Mouse (Mus musculus) limb, embryonic 13.5 days (tissue): ENCODE measurements around the gene Atp1a3. TPM values are rescaled to one million over a fixed set of nuclear protein-coding genes. Genes with fewer than 3 reads are reported as not detected.
A peak's percentile ranks its signal among the peaks of the same experiment; 100 is the strongest.

Source experiments
- ATAC-seq: fragments of 200-750 bp; cut with Nextera tagmentation; 2 replicates; pipeline ENCODE4 v1.8.0; 2017; ENCODE audit warnings: low read depth, moderate number of reproducible peaks, moderate TSS enrichment; ENCODE audit not compliant: low FRiP score
- H3K27ac ChIP-seq: fragments of 300-500 bp; sonication (generic); 2 replicates; pipeline ENCODE4 v1.5.1; 2015; ENCODE audit warnings: inconsistent platforms, mild to moderate bottlenecking, moderate library complexity
- H3K27me3 ChIP-seq: fragments of 300-500 bp; sonication (generic); 2 replicates; pipeline ENCODE4 v1.6.1; 2015; ENCODE audit warnings: mild to moderate bottlenecking, inconsistent platforms
- H3K36me3 ChIP-seq: fragments of 300-500 bp; sonication (generic); 2 replicates; pipeline ENCODE4 v1.6.1; 2015; ENCODE audit warnings: inconsistent platforms, mild to moderate bottlenecking, moderate library complexity
- H3K4me1 ChIP-seq: fragments of 300-500 bp; sonication (generic); 2 replicates; pipeline ENCODE4 v1.6.1; 2015; ENCODE audit warnings: inconsistent platforms
- H3K4me2 ChIP-seq: fragments of 300-500 bp; sonication (generic); replicated peaks from 2 replicates; pipeline ENCODE4 v1.6.1; 2015; ENCODE audit warnings: inconsistent platforms, mild to moderate bottlenecking, moderate library complexity
- H3K4me3 ChIP-seq: fragments of 300-500 bp; sonication (generic); 2 replicates; pipeline ENCODE4 v1.5.1; 2015; ENCODE audit warnings: moderate library complexity, mild to moderate bottlenecking, inconsistent platforms
- H3K9ac ChIP-seq: fragments of 300-500 bp; sonication (generic); 2 replicates; pipeline ENCODE4 v1.6.1; 2015; ENCODE audit warnings: mild to moderate bottlenecking, inconsistent platforms
- H3K9me3 ChIP-seq: fragments of 300-500 bp; sonication (generic); 2 replicates; pipeline ENCODE4 v1.6.1; 2016; ENCODE audit warnings: inconsistent platforms
- WGBS: fragments of 180-500 bp; shearing (Covaris S2); methylation state at CpG from one replicate; pipeline ENCODE4 v1.1.7; 2015; 5-methylcytosine and 5-hydroxymethylcytosine counted together
- microRNA-seq: library from miRNA; unstranded; fragments of <30 nt; microRNA quantifications from one replicate; pipeline ENCODE4, GENCODE M21; 2016
- polyA plus RNA-seq: library from polyadenylated mRNA; unstranded; fragments of >200 nt; fragmentation: Nextera tagmentation; extraction: Ambion mirVana; gene quantifications from 2 replicates; pipeline ENCODE4 v1.2.1, GENCODE M21; 2015

Atp1a3 gene
- polyA plus RNA-seq, 1 experiment from 2014 or later = 0.59 TPM

- Histone ChIP-seq H3K27me3 (peaks cover 100% of the 10 kb centered on the region), H3K36me3 (no peaks in the 10 kb centered on the region), H3K9ac (no peak overlapping the region), H3K27ac (no peak overlapping the region), H3K4me1 (peaks cover 9% of the 10 kb centered on the region), H3K4me2 (no peak overlapping the region), H3K4me3 (no peak overlapping the region), H3K9me3 (no peaks in the 10 kb centered on the region)
- ATAC-seq = 0 out of 2 replicates have a peak, but pooled peaks have one; percentile 17
- whole genome bisulfite sequencing = 1% methylated on average over 8 of the region's 8 CpGs
Measured at GRCm38 (mm10) chr7:24949958-24950623, 55.7 kb downstream of the Atp1a3 start.

- WGBS = 2% methylated on average over 29 of the region's 29 CpGs
- Histone ChIP-seq H3K27ac (no peak overlapping the region), H3K36me3 (no peaks in the 10 kb centered on the region), H3K4me3 (no peak overlapping the region), H3K4me2 (no peak overlapping the region), H3K9me3 (no peaks in the 10 kb centered on the region), H3K9ac (no peak overlapping the region), H3K4me1 (0 out of 2 replicates have a peak, but pooled peaks cover 9% of the 10 kb centered on the region), H3K27me3 (peaks cover 100% of the 10 kb centered on the region)
- no peak for ATAC-seq
Measured at GRCm38 (mm10) chr7:24948774-24949173, 57.0 kb downstream of the Atp1a3 start.

- H3K4me3 ChIP-seq = no peak overlapping the region
- WGBS = under 1% methylated on average over 7 of the region's 7 CpGs
- H3K9me3 ChIP-seq = no peaks in the 10 kb centered on the region
- no peak overlapping the region for H3K27ac ChIP-seq
- H3K4me1 ChIP-seq = 0 out of 2 replicates have a peak, but pooled peaks cover 9% of the 10 kb centered on the region
- no peak overlapping the region for H3K4me2 ChIP-seq
- ATAC-seq = no peak
- H3K36me3 ChIP-seq = no peaks in the 10 kb centered on the region
- H3K27me3 ChIP-seq = peaks cover 100% of the 10 kb centered on the region
- no peak overlapping the region for H3K9ac ChIP-seq
Measured at GRCm38 (mm10) chr7:24947316-24948048, 58.3 kb downstream of the Atp1a3 start.

- 1% methylated on average over 70 of the region's 72 CpGs for WGBS
- peak within 1 kb of the TSS; percentile 57 for H3K9ac ChIP-seq
- H3K27ac ChIP-seq = no peak within 1 kb of the TSS
- H3K27me3 ChIP-seq = peaks cover 100% of the 10 kb centered on the region
- H3K4me1 ChIP-seq = 0 out of 2 replicates have a peak, but pooled peaks cover 9% of the 10 kb centered on the region
- H3K4me3 ChIP-seq = peak within 1 kb of the TSS; percentile 44
- no peak for ATAC-seq
- H3K4me2 ChIP-seq = peak within 1 kb of the TSS; percentile 75
- H3K36me3 ChIP-seq = no peaks in the 10 kb centered on the region
- H3K9me3 ChIP-seq = no peaks in the 10 kb centered on the region
Measured at GRCm38 (mm10) chr7:24944257-24944950, 61.4 kb downstream of the Atp1a3 start, which contains the start of gene Gm4881. TSS of gene Gm4881 (minus strand) at chr7:24944494.

- no peak for ATAC-seq
- Histone ChIP-seq H3K27ac (no peak overlapping the region), H3K9ac (no peak overlapping the region), H3K4me3 (peak overlapping the region; percentile 44), H3K4me1 (0 out of 2 replicates have a peak, but pooled peaks cover 9% of the 10 kb centered on the region), H3K36me3 (no peaks in the 10 kb centered on the region), H3K27me3 (peaks cover 100% of the 10 kb centered on the region), H3K4me2 (peak overlapping the region; percentile 75), H3K9me3 (no peaks in the 10 kb centered on the region)
- WGBS = 2% methylated on average over 6 of the region's 6 CpGs
Measured at GRCm38 (mm10) chr7:24943641-24944040, 62.1 kb downstream of the Atp1a3 start.

GRCm38 (mm10) chr7:24931651-24932050 is 74.1 kb downstream of the Atp1a3 start:
- ATAC-seq = no peak
- WGBS = 0% methylated on average over 15 of the region's 15 CpGs
- no peak overlapping the region for H3K27ac ChIP-seq
- peaks cover 11% of the 10 kb centered on the region for H3K36me3 ChIP-seq
- no peak overlapping the region for H3K4me3 ChIP-seq
- peaks cover 94% of the 10 kb centered on the region for H3K27me3 ChIP-seq
- no peak overlapping the region for H3K4me2 ChIP-seq
- no peaks in the 10 kb centered on the region for H3K9me3 ChIP-seq
- no peak overlapping the region for H3K9ac ChIP-seq
- peaks cover 12% of the 10 kb centered on the region for H3K4me1 ChIP-seq

- no peak overlapping the region for H3K4me3 ChIP-seq
- H3K27me3 ChIP-seq = peaks cover 82% of the 10 kb centered on the region
- ATAC-seq = no peak
- no peaks in the 10 kb centered on the region for H3K9me3 ChIP-seq
- H3K9ac ChIP-seq = no peak overlapping the region
- peaks cover 12% of the 10 kb centered on the region for H3K4me1 ChIP-seq
- no peak overlapping the region for H3K27ac ChIP-seq
- WGBS = 59% methylated on average over 6 of the region's 6 CpGs
- H3K36me3 ChIP-seq = peaks cover 23% of the 10 kb centered on the region
- no peak overlapping the region for H3K4me2 ChIP-seq
Measured at GRCm38 (mm10) chr7:24930475-24930874, 75.3 kb downstream of the Atp1a3 start.

Small RNA genes lying within 50 kb of the gene (microRNA-seq; reads per million reads assigned to microRNA genes)
- gene Mir7046 (not detected), gene Mir7047 (not detected)

Other genes starting within 250 kb of the Atp1a3 start
- gene Cd177, start 245.6 kb downstream of the Atp1a3 start, polyA plus RNA-seq = not detected in 2 replicates
- gene Ceacam10, start 228.8 kb downstream of the Atp1a3 start, polyA plus RNA-seq = 0.39 TPM in 1 of 2 replicates, not detected in the other
- gene Gm9844, start 143.7 kb downstream of the Atp1a3 start, polyA plus RNA-seq = 19.5 and 23.9 TPM in 2 replicates
- gene Lypd4, start 136.0 kb downstream of the Atp1a3 start, polyA plus RNA-seq = not detected in 2 replicates
- not detected in 2 replicates for gene Dmrtc2, start 135.9 kb downstream of the Atp1a3 start, polyA plus RNA-seq
- gene Rps19, start 121.6 kb downstream of the Atp1a3 start, polyA plus RNA-seq = 2,528 and 2,568 TPM in 2 replicates
- gene Cd79a, start 108.6 kb downstream of the Atp1a3 start, polyA plus RNA-seq = 0.45 and 0.86 TPM in 2 replicates
- gene Arhgef1, start 103.0 kb downstream of the Atp1a3 start, polyA plus RNA-seq = 131 and 132 TPM in 2 replicates
- not detected in 2 replicates for gene Gm4881, start 61.5 kb downstream of the Atp1a3 start, polyA plus RNA-seq
- 138 and 146 TPM in 2 replicates for gene Rabac1, start 33.2 kb downstream of the Atp1a3 start, polyA plus RNA-seq
- 8.5 and 10.2 TPM in 2 replicates for gene Grik5, start 66.4 kb upstream of the Atp1a3 start, polyA plus RNA-seq
- gene Zfp574, start 66.6 kb upstream of the Atp1a3 start, polyA plus RNA-seq = 36.3 and 37.8 TPM in 2 replicates
- gene Pou2f2, start 173.8 kb upstream of the Atp1a3 start, polyA plus RNA-seq = 2.0 and 2.2 TPM in 2 replicates
- 10.2 and 10.5 TPM in 2 replicates for gene Dedd2, start 214.7 kb upstream of the Atp1a3 start, polyA plus RNA-seq
- 2.3 and 2.8 TPM in 2 replicates for gene Zfp526, start 215.5 kb upstream of the Atp1a3 start, polyA plus RNA-seq
- gene Gsk3a, start 231.9 kb upstream of the Atp1a3 start, polyA plus RNA-seq = 11.9 and 13.0 TPM in 2 replicates
- 25.6 and 26.6 TPM in 2 replicates for gene Erf, start 244.8 kb upstream of the Atp1a3 start, polyA plus RNA-seq